Mouse (Mus musculus): ENCODE measurements at regions not wholly inside any gene's neighbourhood (a gene's known extent, or its start where the extent isn't known, plus 50 kb on each side); places are given as distances from the start of the nearest gene placed in this dataset.

GRCm38 (mm10) chr13:97448123-97448522 lies 207.2 kb downstream of the Enc1 start:
- Histone ChIP-seq H3K27ac (no peak overlapping the region), H3K9me3 (no peaks in the 10 kb centered on the region), H3K4me3 (replicated peaks) (no peak overlapping the region), H3K9ac (replicated peaks) (no peak overlapping the region), H3K4me1 (replicated peaks) (peaks cover 29% of the 10 kb centered on the region), H3K36me3 (no peaks in the 10 kb centered on the region), H3K4me2 (no peak overlapping the region), H3K27me3 (0 out of 2 replicates have a peak, but pooled peaks cover 4% of the 10 kb centered on the region)
- 74% methylated on average over 1 of the region's 1 CpGs for WGBS
- ATAC-seq (ENCODE audit: insufficient number of reproducible peaks, insufficient read depth, low FRiP score, low TSS enrichment, low read depth): no peak

GRCm38 (mm10) chr13:97443731-97444428 lies 203.0 kb downstream of the Enc1 start:
- Histone ChIP-seq H3K27me3 (peaks cover 16% of the 10 kb centered on the region), H3K4me2 (no peak overlapping the region), H3K4me1 (replicated peaks) (peaks cover 30% of the 10 kb centered on the region), H3K4me3 (replicated peaks) (no peak overlapping the region), H3K36me3 (no peaks in the 10 kb centered on the region), H3K9ac (replicated peaks) (no peak overlapping the region), H3K9me3 (no peaks in the 10 kb centered on the region), H3K27ac (no peak overlapping the region)
- no peak for ATAC-seq (ENCODE audit: insufficient number of reproducible peaks, insufficient read depth, low FRiP score, low TSS enrichment, low read depth)
- 86% methylated on average over 14 of the region's 14 CpGs for WGBS

GRCm38 (mm10) chr13:97442806-97443205 lies 201.9 kb downstream of the Enc1 start:
- H3K27me3 ChIP-seq: peaks cover 21% of the 10 kb centered on the region
- 82% methylated on average over 1 of the region's 1 CpGs for whole genome bisulfite sequencing
- H3K9me3 ChIP-seq: no peaks in the 10 kb centered on the region
- no peaks in the 10 kb centered on the region for H3K36me3 ChIP-seq
- no peak overlapping the region for H3K9ac ChIP-seq (replicated peaks)
- ATAC-seq (ENCODE audit: insufficient number of reproducible peaks, insufficient read depth, low FRiP score, low TSS enrichment, low read depth): no peak
- no peak overlapping the region for H3K27ac ChIP-seq
- H3K4me3 ChIP-seq (replicated peaks): no peak overlapping the region
- no peak overlapping the region for H3K4me2 ChIP-seq
- peaks cover 36% of the 10 kb centered on the region for H3K4me1 ChIP-seq (replicated peaks)

- Histone ChIP-seq H3K4me3 (replicated peaks) (no peak overlapping the region), H3K9me3 (no peaks in the 10 kb centered on the region), H3K4me1 (replicated peaks) (peaks cover 36% of the 10 kb centered on the region), H3K36me3 (no peaks in the 10 kb centered on the region), H3K27me3 (peaks cover 21% of the 10 kb centered on the region), H3K27ac (no peak overlapping the region), H3K4me2 (peak overlapping the region; percentile 31; the same call in 1 of the 2 replicates), H3K9ac (replicated peaks) (no peak overlapping the region)
- no peak for ATAC-seq (ENCODE audit: insufficient number of reproducible peaks, insufficient read depth, low FRiP score, low TSS enrichment, low read depth)
- 31% methylated on average over 10 of the region's 10 CpGs for WGBS
These were observed 201.4 kb downstream of the Enc1 start for GRCm38 (mm10) chr13:97442283-97442682.

- no peak overlapping the region for H3K27ac ChIP-seq
- H3K36me3 ChIP-seq: no peaks in the 10 kb centered on the region
- no peaks in the 10 kb centered on the region for H3K9me3 ChIP-seq
- 50% methylated on average over 2 of the region's 2 CpGs for WGBS
- H3K4me1 ChIP-seq (replicated peaks): peaks cover 40% of the 10 kb centered on the region
- H3K4me3 ChIP-seq (replicated peaks): no peak overlapping the region
- no peak overlapping the region for H3K4me2 ChIP-seq
- no peak overlapping the region for H3K9ac ChIP-seq (replicated peaks)
- ATAC-seq (ENCODE audit: insufficient number of reproducible peaks, insufficient read depth, low FRiP score, low TSS enrichment, low read depth): no peak
- peaks cover 21% of the 10 kb centered on the region for H3K27me3 ChIP-seq
These were observed 200.9 kb downstream of the Enc1 start for GRCm38 (mm10) chr13:97441803-97442202.

GRCm38 (mm10) chr13:97439216-97439979 lies 198.5 kb downstream of the Enc1 start:
- no peaks in the 10 kb centered on the region for H3K36me3 ChIP-seq
- no peak for ATAC-seq (ENCODE audit: insufficient number of reproducible peaks, insufficient read depth, low FRiP score, low TSS enrichment, low read depth)
- H3K4me3 ChIP-seq (replicated peaks): no peak overlapping the region
- H3K27me3 ChIP-seq: peaks cover 21% of the 10 kb centered on the region
- H3K4me2 ChIP-seq: peak overlapping the region; percentile 6
- no peaks in the 10 kb centered on the region for H3K9me3 ChIP-seq
- 22% methylated on average over 16 of the region's 16 CpGs for WGBS
- H3K27ac ChIP-seq: peak overlapping the region; percentile 5; the same call in 1 of the 2 replicates
- peaks cover 63% of the 10 kb centered on the region for H3K4me1 ChIP-seq (replicated peaks)
- no peak overlapping the region for H3K9ac ChIP-seq (replicated peaks)

- Histone ChIP-seq H3K4me1 (replicated peaks) (peaks cover 64% of the 10 kb centered on the region), H3K27me3 (peaks cover 21% of the 10 kb centered on the region), H3K27ac (no peak overlapping the region; the same call in 1 of the 2 replicates), H3K4me3 (replicated peaks) (no peak overlapping the region), H3K9me3 (no peaks in the 10 kb centered on the region), H3K4me2 (peak overlapping the region; percentile 6; the same call in 1 of the 2 replicates), H3K36me3 (no peaks in the 10 kb centered on the region), H3K9ac (replicated peaks) (no peak overlapping the region)
- ATAC-seq (ENCODE audit: insufficient number of reproducible peaks, insufficient read depth, low FRiP score, low TSS enrichment, low read depth): no peak
- WGBS: 51% methylated on average over 12 of the region's 12 CpGs
These were observed 197.8 kb downstream of the Enc1 start for GRCm38 (mm10) chr13:97438692-97439091.

- peaks cover 64% of the 10 kb centered on the region for H3K4me1 ChIP-seq (replicated peaks)
These were observed 197.4 kb downstream of the Enc1 start for GRCm38 (mm10) chr13:97438277-97438676.

GRCm38 (mm10) chr13:97436719-97437350 lies 195.9 kb downstream of the Enc1 start:
- Histone ChIP-seq H3K4me3 (replicated peaks) (no peak overlapping the region), H3K27ac (no peak overlapping the region), H3K36me3 (no peaks in the 10 kb centered on the region), H3K4me2 (peak overlapping the region; percentile 77; the same call in 1 of the 2 replicates), H3K4me1 (replicated peaks) (peaks cover 55% of the 10 kb centered on the region), H3K9ac (replicated peaks) (no peak overlapping the region), H3K9me3 (no peaks in the 10 kb centered on the region), H3K27me3 (peaks cover 27% of the 10 kb centered on the region)
- no peak for ATAC-seq (ENCODE audit: insufficient number of reproducible peaks, insufficient read depth, low FRiP score, low TSS enrichment, low read depth)
- WGBS: 20% methylated on average over 5 of the region's 5 CpGs

More at GRCm38 (mm10) chr13:97438277-97438676, 197.4 kb downstream of the Enc1 start:
- H3K27me3 ChIP-seq: peaks cover 21% of the 10 kb centered on the region
- 92% methylated on average over 3 of the region's 3 CpGs for WGBS
- H3K36me3 ChIP-seq: no peaks in the 10 kb centered on the region
- H3K4me2 ChIP-seq: no peak overlapping the region
- no peak overlapping the region for H3K4me3 ChIP-seq (replicated peaks)
- H3K27ac ChIP-seq: no peak overlapping the region
- no peak overlapping the region for H3K9ac ChIP-seq (replicated peaks)
- no peaks in the 10 kb centered on the region for H3K9me3 ChIP-seq
- no peak for ATAC-seq (ENCODE audit: insufficient number of reproducible peaks, insufficient read depth, low FRiP score, low TSS enrichment, low read depth)

GRCm38 (mm10) chr13:97435865-97436718 lies 195.2 kb downstream of the Enc1 start:
- peak overlapping the region; percentile 38 for H3K4me3 ChIP-seq (replicated peaks)
- H3K9ac ChIP-seq (replicated peaks): peak overlapping the region; percentile 57
- peak overlapping the region; percentile 60; the same call in 1 of the 2 replicates for H3K27ac ChIP-seq
- peaks cover 49% of the 10 kb centered on the region for H3K4me1 ChIP-seq (replicated peaks)
- no peak for ATAC-seq (ENCODE audit: insufficient number of reproducible peaks, insufficient read depth, low FRiP score, low TSS enrichment, low read depth)
- peaks cover 25% of the 10 kb centered on the region for H3K27me3 ChIP-seq
- H3K9me3 ChIP-seq: no peaks in the 10 kb centered on the region
- WGBS: 6% methylated on average over 24 of the region's 24 CpGs
- no peaks in the 10 kb centered on the region for H3K36me3 ChIP-seq
- peak overlapping the region; percentile 77 for H3K4me2 ChIP-seq

Data from limb, embryonic 12.5 days (tissue).